Mouse (Mus musculus) left cerebral cortex, postnatal 4 days (tissue): ENCODE measurements at regions not wholly inside any gene's neighbourhood (a gene's known extent, or its start where the extent isn't known, plus 50 kb on each side); places are given as distances from the start of the nearest gene placed in this dataset.
A peak's percentile ranks its signal among the peaks of the same experiment; 100 is the strongest.

Experiments
- DNase-seq: peaks from one replicate; pipeline ENCODE4 v3.0.0-alpha.2; 2022
- intact Hi-C: fragments of 180-260 bp; cut with DNase I; formaldehyde crosslinking; loops from one replicate; pipeline ENCODE4 v1.15.1; 2025

DNA sequence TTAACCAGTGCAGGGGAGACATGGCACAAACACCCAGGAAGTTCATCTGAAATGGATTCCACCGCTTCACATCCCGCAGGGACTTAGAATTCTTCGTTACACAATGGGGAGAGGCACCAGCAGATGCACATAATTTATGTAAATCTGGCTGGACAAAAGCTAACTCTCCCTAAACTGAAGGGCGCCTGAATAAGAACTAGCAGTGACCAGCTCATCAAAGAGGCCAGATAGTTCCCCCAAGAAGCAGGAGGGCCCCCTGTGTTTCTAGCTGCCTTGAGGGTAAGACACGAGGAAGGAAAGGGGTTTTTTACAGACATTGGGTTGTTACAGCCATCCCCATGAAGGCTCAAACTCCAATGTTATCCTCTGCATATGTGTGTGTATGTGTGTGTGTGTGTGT lies 123.8 kb upstream of the Hs6st1 start:
- intact Hi-C loops: no loop called here
- no peak for DNase-seq

GRCm38 (mm10) chr1:35944849-35945248 lies 123.4 kb upstream of the Hs6st1 start:
- intact Hi-C loops: no loop called here
- DNase-seq: no peak

- intact Hi-C loops: no loop called here
- no peak for DNase-seq
Observed at GRCm38 (mm10) chr1:35945596-35945995, 122.6 kb upstream of the Hs6st1 start.

GRCm38 (mm10) chr1:35948104-35948503 lies 120.1 kb upstream of the Hs6st1 start:
- intact Hi-C loops: no loop called here

GRCm38 (mm10) chr1:35951082-35951481 lies 117.1 kb upstream of the Hs6st1 start:
- DNase-seq: no peak
- intact Hi-C loops: no loop called here

More at GRCm38 (mm10) chr1:35948104-35948503, 120.1 kb upstream of the Hs6st1 start:
- DNase-seq: no peak

DNA sequence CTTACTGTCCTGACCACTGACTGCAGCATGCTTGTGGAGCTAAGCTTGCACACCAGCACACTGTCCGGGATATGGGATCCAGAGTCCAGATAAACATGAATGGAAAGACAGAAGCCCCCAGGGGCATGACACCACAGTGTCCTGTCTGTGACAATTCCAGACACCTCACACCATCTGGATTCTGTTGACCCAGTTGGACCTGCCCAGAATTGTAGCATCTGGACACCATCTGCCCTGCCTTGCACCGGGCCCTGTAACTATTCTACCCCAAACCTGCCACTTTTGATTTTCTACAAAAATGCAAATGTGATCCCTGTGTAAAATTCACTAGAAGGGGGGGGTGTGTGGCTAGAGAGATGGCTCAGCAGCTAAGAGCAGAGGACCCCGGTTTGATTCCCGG lies 114.5 kb upstream of the Hs6st1 start:
- DNase-seq: no peak
- intact Hi-C loops: no loop called here

DNA sequence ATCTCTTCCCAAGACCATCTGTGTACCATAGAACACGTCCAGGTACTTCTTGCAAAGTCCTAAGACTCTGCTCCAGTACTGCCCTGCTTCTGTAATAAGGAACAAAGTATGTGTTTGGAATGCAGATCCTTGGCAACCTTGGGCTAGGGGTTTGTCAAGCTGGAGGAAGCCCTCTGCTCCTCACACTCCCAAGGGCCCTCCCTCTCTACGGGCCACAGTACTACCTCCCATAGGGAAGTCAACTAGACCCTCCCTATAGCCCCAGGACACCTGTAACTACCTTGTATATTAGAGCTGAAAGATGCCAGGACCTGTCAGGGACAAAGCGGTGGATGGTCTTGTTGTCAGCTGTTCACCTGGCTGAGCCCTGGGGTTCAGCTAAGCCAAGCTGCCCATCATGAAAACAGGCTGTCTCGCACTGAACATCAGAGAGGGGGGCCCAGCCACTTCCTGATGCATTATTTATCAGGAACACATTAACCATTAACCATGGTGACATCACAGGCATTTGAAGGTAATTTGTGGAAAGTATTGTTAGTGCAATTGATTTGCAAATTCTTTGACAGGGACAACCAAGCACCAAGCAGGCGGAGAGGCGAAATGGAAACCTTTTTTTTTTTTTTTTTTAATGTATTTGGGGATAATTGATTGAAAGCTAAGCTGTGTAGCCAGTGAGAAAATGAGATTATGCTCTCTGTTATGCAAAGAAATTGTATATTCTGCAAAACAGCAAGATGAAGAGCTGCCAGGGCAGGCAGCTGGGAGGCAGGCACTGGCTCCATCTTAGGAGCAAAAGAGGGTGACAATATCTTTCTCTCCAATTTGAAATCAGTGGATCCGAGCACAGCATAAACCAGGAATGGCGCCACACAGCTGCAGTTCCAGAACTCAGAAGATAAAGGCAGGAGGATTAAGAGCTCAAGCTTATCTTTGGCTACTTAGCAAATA lies 110.5 kb upstream of the Hs6st1 start:
- intact Hi-C loops: no loop called here
- no peak for DNase-seq

- intact Hi-C loops: no loop called here
- peak; percentile 17 for DNase-seq
Observed at GRCm38 (mm10) chr1:35959729-35960128, 108.5 kb upstream of the Hs6st1 start.

- intact Hi-C loops: no loop called here
- no peak for DNase-seq
Observed at GRCm38 (mm10) chr1:35960844-35961243, 107.4 kb upstream of the Hs6st1 start.

DNA sequence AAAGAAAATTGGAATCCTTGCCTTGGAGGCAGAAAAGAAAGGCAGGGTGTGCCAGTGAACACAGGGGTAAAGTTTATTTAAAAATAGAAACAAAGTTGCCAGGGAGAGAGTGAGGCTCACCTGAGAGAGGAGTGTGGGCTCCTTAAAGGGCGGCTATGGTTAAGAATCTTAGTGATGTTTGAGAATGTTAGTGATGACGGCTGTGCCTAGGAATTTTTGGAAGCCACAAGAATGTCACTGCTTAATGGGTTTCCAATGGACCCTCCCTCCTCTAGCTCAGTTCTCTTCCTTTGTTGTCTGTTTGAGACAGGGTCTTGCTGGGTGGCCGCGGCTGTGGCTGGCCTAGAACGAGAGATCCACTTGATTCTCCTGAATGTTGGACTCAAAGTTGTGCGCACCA lies 106.3 kb upstream of the Hs6st1 start:
- DNase-seq: no peak
- intact Hi-C loops: no loop called here

DNA sequence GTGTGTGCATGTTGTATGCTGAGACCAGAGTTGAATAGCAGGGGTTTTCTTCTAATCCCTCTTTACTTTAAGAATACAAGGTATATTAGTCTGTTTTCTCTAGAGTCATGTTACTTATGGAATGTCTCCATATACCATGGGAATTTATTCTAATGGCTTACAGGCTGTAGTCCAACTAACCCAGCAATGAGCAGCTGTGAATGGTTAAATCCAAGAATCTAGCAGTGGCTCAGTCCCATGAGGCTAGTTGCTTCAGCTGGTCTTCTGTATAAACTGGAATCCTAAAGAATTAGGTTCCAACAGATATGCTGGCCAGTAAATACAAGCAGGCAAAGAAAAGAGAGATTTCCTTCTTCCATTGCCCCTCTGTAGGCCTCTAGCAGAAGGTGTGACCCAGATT lies 99.7 kb upstream of the Hs6st1 start:
- intact Hi-C loops: no loop called here
- no peak for DNase-seq

GRCm38 (mm10) chr1:35971435-35972189 lies 96.6 kb upstream of the Hs6st1 start:
- no peak for DNase-seq

GRCm38 (mm10) chr1:35972190-35972584 lies 96.0 kb upstream of the Hs6st1 start:
- intact Hi-C loops: no loop called here
- DNase-seq: no peak

More at GRCm38 (mm10) chr1:35971435-35972189, 96.6 kb upstream of the Hs6st1 start:
- intact Hi-C loops: no loop called here

GRCm38 (mm10) chr1:35973386-35973785 lies 94.8 kb upstream of the Hs6st1 start:
- intact Hi-C loops: no loop called here
- DNase-seq: no peak

- intact Hi-C loops: no loop called here
- DNase-seq: no peak
Observed at GRCm38 (mm10) chr1:35975611-35976208, 92.5 kb upstream of the Hs6st1 start.

DNA sequence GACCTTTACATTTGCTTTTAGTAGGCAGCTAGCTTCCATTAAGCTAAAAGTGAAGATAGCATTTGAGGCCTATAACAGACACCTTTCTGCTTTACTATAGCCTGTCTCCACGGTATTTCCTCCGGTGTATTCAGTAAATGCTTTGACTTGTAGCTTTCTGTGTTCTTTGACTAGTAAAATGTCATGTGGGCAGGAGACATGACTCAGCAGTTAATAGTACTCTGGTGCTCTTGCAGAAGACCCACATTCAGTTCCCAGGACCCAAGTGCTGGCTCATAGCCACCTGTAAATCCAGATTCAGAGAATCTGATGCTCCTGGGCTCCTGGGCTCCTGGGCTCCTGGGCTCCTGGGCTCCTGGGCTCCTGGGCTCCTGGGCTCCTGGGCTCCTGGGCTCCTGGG lies 91.7 kb upstream of the Hs6st1 start:
- intact Hi-C loops: no loop called here

GRCm38 (mm10) chr1:35978116-35978515 lies 90.1 kb upstream of the Hs6st1 start:
- intact Hi-C loops: no loop called here

More for the DNA sequence above, 91.7 kb upstream of the Hs6st1 start:
- DNase-seq: no peak

DNA sequence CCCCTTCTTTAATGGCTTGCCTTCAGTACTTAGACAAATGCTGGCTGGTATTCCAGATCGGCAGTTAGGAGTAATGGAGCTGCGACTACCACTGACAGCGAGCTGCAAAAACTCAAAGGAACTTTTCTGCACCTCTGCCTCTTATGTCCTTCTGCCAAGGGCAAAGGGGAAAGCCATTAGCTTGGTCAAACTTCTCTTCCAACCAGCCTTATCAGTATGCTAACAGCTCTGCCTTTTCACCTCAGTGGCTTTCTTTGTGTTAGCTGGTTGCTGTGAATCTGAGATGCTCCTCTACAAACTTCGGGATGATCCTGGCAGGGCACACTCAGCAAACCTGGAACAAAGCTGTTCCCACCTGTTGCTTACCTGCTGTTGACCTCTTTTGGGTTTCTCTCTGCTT lies 89.4 kb upstream of the Hs6st1 start:
- intact Hi-C loops: no loop called here
- DNase-seq: no peak

More at GRCm38 (mm10) chr1:35978116-35978515, 90.1 kb upstream of the Hs6st1 start:
- DNase-seq: no peak

GRCm38 (mm10) chr1:35981226-35981625 lies 87.0 kb upstream of the Hs6st1 start:
- intact Hi-C loops: no loop called here
- no peak for DNase-seq

DNA sequence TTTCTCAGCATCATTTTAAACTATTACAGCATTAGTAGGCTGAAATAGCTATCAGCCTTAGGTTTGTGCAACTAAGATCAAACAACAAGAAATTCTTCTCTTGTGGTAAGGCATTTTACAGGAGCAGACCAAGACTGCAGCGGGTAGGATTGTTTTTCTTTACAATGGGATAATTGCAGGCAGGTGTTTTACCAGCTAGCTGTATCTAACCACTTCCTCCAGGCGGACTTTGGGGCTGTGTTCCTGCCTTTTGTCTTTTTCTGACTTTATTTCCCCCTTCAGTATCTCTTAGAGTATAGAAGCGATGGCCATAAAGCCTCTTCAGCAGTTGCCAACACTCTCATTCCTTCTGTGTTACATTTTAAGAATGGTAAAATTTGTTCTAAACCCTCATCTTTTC lies 84.8 kb upstream of the Hs6st1 start:
- intact Hi-C loops: no loop called here
- DNase-seq: no peak

DNA sequence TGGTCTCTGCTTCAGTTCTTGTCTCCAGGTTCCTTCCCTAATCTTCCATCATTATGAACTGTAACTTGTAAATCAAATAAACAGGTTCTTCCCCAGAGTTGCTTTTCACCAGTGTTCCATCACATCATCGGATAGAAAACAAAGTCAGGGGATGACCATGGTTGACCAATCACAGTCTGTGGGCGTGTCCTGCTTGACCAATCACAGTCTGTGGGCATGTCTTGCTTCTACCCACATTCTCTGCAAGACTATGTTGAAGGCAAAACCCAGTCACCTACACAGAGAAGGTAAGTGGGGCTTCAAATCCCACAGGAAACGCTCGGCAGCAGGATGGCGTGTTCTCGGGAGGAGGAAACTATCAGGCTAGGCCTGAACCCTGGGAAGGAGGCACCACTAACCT lies 82.9 kb upstream of the Hs6st1 start:
- DNase-seq: no peak
- intact Hi-C loops: no loop called here
